Mouse (Mus musculus) lung, embryonic 15.5 days (tissue): ENCODE data around the gene Prmt1. TPM values are rescaled to one million over a fixed set of nuclear protein-coding genes. Genes with fewer than 3 reads are reported as not detected.

Experiments
- ATAC-seq: fragments of 200-750 bp; cut with Nextera tagmentation; 2 replicates; pipeline ENCODE4 v1.8.0; 2017; ENCODE audit warnings: moderate number of reproducible peaks, borderline replicate concordance; ENCODE audit not compliant: low FRiP score, low TSS enrichment; ENCODE audit errors: extremely low read depth
- H3K27ac ChIP-seq: fragments of 300-500 bp; sonication (generic); 2 replicates; pipeline ENCODE4 v1.5.1; 2015; ENCODE audit warnings: moderate library complexity, mild to moderate bottlenecking, inconsistent platforms
- H3K27me3 ChIP-seq: fragments of 300-500 bp; sonication (generic); 2 replicates; pipeline ENCODE4 v1.6.1; 2015; ENCODE audit warnings: inconsistent platforms
- H3K36me3 ChIP-seq: fragments of 300-500 bp; sonication (generic); 2 replicates; pipeline ENCODE4 v1.6.1; 2015; ENCODE audit warnings: inconsistent platforms
- H3K4me1 ChIP-seq: fragments of 300-500 bp; sonication (generic); 2 replicates; pipeline ENCODE4 v1.6.1; 2015; ENCODE audit warnings: inconsistent platforms
- H3K4me2 ChIP-seq: fragments of 300-500 bp; sonication (generic); 2 replicates; pipeline ENCODE4 v1.6.1; 2015; ENCODE audit warnings: inconsistent platforms, mild to moderate bottlenecking, moderate library complexity
- H3K4me3 ChIP-seq: fragments of 300-500 bp; sonication (generic); 2 replicates; pipeline ENCODE4 v1.5.1; 2015; ENCODE audit warnings: mild to moderate bottlenecking, inconsistent platforms
- H3K9ac ChIP-seq: fragments of 300-500 bp; sonication (generic); 2 replicates; pipeline ENCODE4 v1.6.1; 2015; ENCODE audit warnings: inconsistent platforms
- H3K9me3 ChIP-seq: fragments of 300-500 bp; sonication (generic); 2 replicates; pipeline ENCODE4 v1.6.1; 2016; ENCODE audit warnings: inconsistent platforms
- WGBS: fragments of 180-500 bp; shearing (Covaris S2); methylation state at CpG from one replicate; pipeline ENCODE4 v1.1.7; 2015; 5-methylcytosine and 5-hydroxymethylcytosine counted together
- microRNA-seq: library from miRNA; unstranded; fragments of <30 nt; microRNA quantifications from one replicate; pipeline ENCODE4, GENCODE M21; 2016
- polyA plus RNA-seq: library from polyadenylated mRNA; unstranded; fragments of >200 nt; fragmentation: Nextera tagmentation; extraction: Ambion mirVana; gene quantifications from 2 replicates; pipeline ENCODE4 v1.2.1, GENCODE M21; 2015

Gene Prmt1
- polyA plus RNA-seq, 1 experiment from 2014 or later: 545 TPM

- WGBS: 0% methylated on average over 1 of the region's 1 CpGs
- Histone ChIP-seq H3K27me3 (no peaks in the 10 kb centered on the region), H3K9me3 (no peaks in the 10 kb centered on the region), H3K27ac (peak overlapping the region; percentile 82; the same call in 1 of the 2 replicates), H3K4me1 (peaks cover 22% of the 10 kb centered on the region), H3K4me2 (peak overlapping the region; percentile 69), H3K9ac (peak overlapping the region; percentile 98), H3K4me3 (peak overlapping the region; percentile 98), H3K36me3 (peaks cover 14% of the 10 kb centered on the region)
- no peak for ATAC-seq
These were observed 57.8 kb downstream of the Prmt1 start for GRCm38 (mm10) chr7:44928570-44928969.

Small RNA genes lying within 50 kb of the gene (microRNA-seq; reads per million reads assigned to microRNA genes)
- gene Mir7054: 0.56 reads per million

Other genes starting within 250 kb of the Prmt1 start
- 40.6 and 46.1 TPM in 2 replicates for gene Vrk3, start 238.2 kb downstream of the Prmt1 start, polyA plus RNA-seq
- 2.1 and 2.2 TPM in 2 replicates for gene Zfp473, start 235.5 kb downstream of the Prmt1 start, polyA plus RNA-seq
- gene Nup62, start 170.5 kb downstream of the Prmt1 start, polyA plus RNA-seq: 95.6 and 97.7 TPM in 2 replicates
- gene Il4i1, start 170.2 kb downstream of the Prmt1 start, polyA plus RNA-seq: 0.63 and 1.7 TPM in 2 replicates
- gene Atf5, start 169.9 kb downstream of the Prmt1 start, polyA plus RNA-seq: 4.9 and 5.0 TPM in 2 replicates
- 109 and 111 TPM in 2 replicates for gene Akt1s1, start 137.6 kb downstream of the Prmt1 start, polyA plus RNA-seq
- gene Tbc1d17, start 137.5 kb downstream of the Prmt1 start, polyA plus RNA-seq: 71.3 and 74.4 TPM in 2 replicates
- gene Pnkp, start 129.4 kb downstream of the Prmt1 start, polyA plus RNA-seq: 37.6 and 37.9 TPM in 2 replicates
- gene Ptov1, start 116.8 kb downstream of the Prmt1 start, polyA plus RNA-seq: 371 and 398 TPM in 2 replicates
- gene Med25, start 93.9 kb downstream of the Prmt1 start, polyA plus RNA-seq: 93.5 and 97.7 TPM in 2 replicates
- 21.0 and 24.0 TPM in 2 replicates for gene Fuz, start 90.5 kb downstream of the Prmt1 start, polyA plus RNA-seq
- 63.1 and 64.8 TPM in 2 replicates for gene Ap2a1, start 57.1 kb downstream of the Prmt1 start, polyA plus RNA-seq
- 0.09 and 0.15 TPM in 2 replicates for gene Tsks, start 43.4 kb downstream of the Prmt1 start, polyA plus RNA-seq
- gene Cpt1c, start 11.7 kb downstream of the Prmt1 start, polyA plus RNA-seq: 14.5 and 15.0 TPM in 2 replicates
- gene Irf3, start 11.1 kb upstream of the Prmt1 start, polyA plus RNA-seq: 88.1 and 92.6 TPM in 2 replicates
- gene Bcl2l12, start 12.1 kb upstream of the Prmt1 start, polyA plus RNA-seq: 66.3 and 66.7 TPM in 2 replicates
- 35.5 and 36.5 TPM in 2 replicates for gene Scaf1, start 29.8 kb upstream of the Prmt1 start, polyA plus RNA-seq
- 49.7 and 50.4 TPM in 2 replicates for gene Rras, start 31.4 kb upstream of the Prmt1 start, polyA plus RNA-seq
- 10.9 and 11.1 TPM in 2 replicates for gene Prr12, start 66.3 kb upstream of the Prmt1 start, polyA plus RNA-seq
- 74.9 and 75.1 TPM in 2 replicates for gene Nosip, start 75.9 kb upstream of the Prmt1 start, polyA plus RNA-seq
- 23.1 and 24.2 TPM in 2 replicates for gene Prrg2, start 76.1 kb upstream of the Prmt1 start, polyA plus RNA-seq
- 353 and 358 TPM in 2 replicates for gene Rcn3, start 105.7 kb upstream of the Prmt1 start, polyA plus RNA-seq
- 73.6 and 83.1 TPM in 2 replicates for gene Fcgrt, start 117.3 kb upstream of the Prmt1 start, polyA plus RNA-seq
- 1,432 and 1,559 TPM in 2 replicates for gene Rps11, start 137.9 kb upstream of the Prmt1 start, polyA plus RNA-seq
- 1,187 and 1,308 TPM in 2 replicates for gene Rpl13a, start 142.2 kb upstream of the Prmt1 start, polyA plus RNA-seq
- 0.19 and 0.20 TPM in 2 replicates for gene Gm45713, start 149.7 kb upstream of the Prmt1 start, polyA plus RNA-seq
- 1.5 and 8.3 TPM in 2 replicates for gene Flt3l, start 149.9 kb upstream of the Prmt1 start, polyA plus RNA-seq
- 100 and 103 TPM in 2 replicates for gene Pih1d1, start 167.7 kb upstream of the Prmt1 start, polyA plus RNA-seq
- 54.8 and 56.8 TPM in 2 replicates for gene Aldh16a1, start 168.0 kb upstream of the Prmt1 start, polyA plus RNA-seq
- gene Slc17a7, start 177.4 kb upstream of the Prmt1 start, polyA plus RNA-seq: 0.33 and 0.55 TPM in 2 replicates
- not detected in 2 replicates for gene Gfy, start 193.0 kb upstream of the Prmt1 start, polyA plus RNA-seq
- gene Pth2, start 194.4 kb upstream of the Prmt1 start, polyA plus RNA-seq: not detected in 2 replicates
- 0.75 and 1.1 TPM in 2 replicates for gene Ccdc155, start 218.3 kb upstream of the Prmt1 start, polyA plus RNA-seq
- gene Dkkl1, start 225.6 kb upstream of the Prmt1 start, polyA plus RNA-seq: 0.54 and 1.1 TPM in 2 replicates
- gene Tead2, start 229.2 kb upstream of the Prmt1 start, polyA plus RNA-seq: 180 and 183 TPM in 2 replicates